Mouse (Mus musculus): ENCODE measurements around the gene Msrb1. TPM values are rescaled to one million over a fixed set of nuclear protein-coding genes. Genes with fewer than 3 reads are reported as not detected.
A peak's percentile ranks its signal among the peaks of the same experiment; 100 is the strongest.

Gene Msrb1
- polyA plus RNA-seq, 1 experiment from 2014 or later, result 24.9 TPM

DNA sequence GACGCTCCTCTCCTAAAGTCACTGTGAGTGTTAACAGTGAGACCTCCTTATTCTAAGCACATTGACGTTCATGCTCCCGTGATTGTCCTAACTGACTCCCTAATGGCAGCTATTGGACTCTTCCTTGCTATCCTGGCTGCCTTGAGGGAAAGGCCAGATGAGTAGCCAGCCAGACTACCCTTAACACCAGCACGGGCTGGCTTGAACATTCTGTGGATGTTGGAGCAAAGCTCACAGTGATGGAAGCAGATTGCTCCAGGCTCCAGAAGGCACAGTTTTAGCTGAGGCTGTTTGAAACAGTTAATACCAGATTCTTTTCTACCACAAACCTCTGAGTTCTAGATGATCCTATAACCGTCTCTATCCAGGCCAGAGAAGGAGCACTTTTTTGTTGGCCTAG is 7.5 kb downstream of the Msrb1 start:
- no peak for DNase-seq (ENCODE audit: low spot score)
- no peak overlapping the region for H3K4me2 ChIP-seq (ENCODE audit: low read depth, severe bottlenecking)
- H3K36me3 ChIP-seq (ENCODE audit: control insufficient read depth, insufficient read depth, low read length), result no peaks in the 10 kb centered on the region; the same call in 1 of the 2 replicates
- H3K9ac ChIP-seq (ENCODE audit: low read length), result no peak overlapping the region
- H3K4me3 ChIP-seq (ENCODE audit: low read depth, low read length), result no peak overlapping the region
- 79% methylated on average over 5 of the region's 5 CpGs for WGBS
- H3K4me1 ChIP-seq (ENCODE audit: control insufficient read depth, insufficient read depth, low read length), result no peaks in the 10 kb centered on the region
- H3K9me3 ChIP-seq (ENCODE audit: control insufficient read depth, low read length), result no peaks in the 10 kb centered on the region
- H3K27ac ChIP-seq (replicated peaks; ENCODE audit: low read depth, low read length), result no peak overlapping the region
- no peaks in the 10 kb centered on the region for H3K27me3 ChIP-seq (ENCODE audit: control insufficient read depth, insufficient read depth, low read length)
- no peak for ATAC-seq (ENCODE audit: insufficient number of reproducible peaks, low FRiP score, low TSS enrichment, low read depth)

DNA sequence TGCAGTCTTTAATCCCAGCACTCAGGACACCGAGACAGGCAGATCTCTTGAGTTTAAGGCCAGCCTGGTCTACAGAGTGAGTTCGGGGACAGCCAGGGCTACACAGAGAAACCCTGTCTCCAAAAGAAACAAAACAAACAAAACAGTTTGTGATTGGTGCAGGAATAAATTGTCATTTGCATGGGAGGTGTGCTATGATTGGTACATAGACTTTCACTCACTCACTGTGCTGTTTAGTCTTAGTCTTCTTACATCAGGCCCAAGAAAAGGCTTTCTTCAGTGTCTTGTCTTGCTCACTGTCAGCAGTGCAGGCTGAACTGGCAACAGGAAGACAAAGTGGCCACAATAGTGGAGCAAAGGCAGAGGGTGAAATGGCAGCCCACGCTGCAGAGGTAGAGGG is 7.9 kb downstream of the Msrb1 start:
- no peaks in the 10 kb centered on the region for H3K4me1 ChIP-seq (ENCODE audit: control insufficient read depth, insufficient read depth, low read length)
- WGBS, result 73% methylated on average over 3 of the region's 3 CpGs
- no peak overlapping the region for H3K4me2 ChIP-seq (ENCODE audit: low read depth, severe bottlenecking)
- no peaks in the 10 kb centered on the region for H3K9me3 ChIP-seq (ENCODE audit: control insufficient read depth, low read length)
- H3K9ac ChIP-seq (ENCODE audit: low read length), result no peak overlapping the region
- ATAC-seq (ENCODE audit: insufficient number of reproducible peaks, low FRiP score, low TSS enrichment, low read depth), result no peak
- H3K27ac ChIP-seq (replicated peaks; ENCODE audit: low read depth, low read length), result no peak overlapping the region
- DNase-seq (ENCODE audit: low spot score), result no peak
- no peak overlapping the region for H3K4me3 ChIP-seq (ENCODE audit: low read depth, low read length)
- H3K36me3 ChIP-seq (ENCODE audit: control insufficient read depth, insufficient read depth, low read length), result no peaks in the 10 kb centered on the region; the same call in 1 of the 2 replicates
- no peaks in the 10 kb centered on the region for H3K27me3 ChIP-seq (ENCODE audit: control insufficient read depth, insufficient read depth, low read length)

- Histone ChIP-seq H3K36me3 (ENCODE audit: control insufficient read depth, insufficient read depth, low read length) (no peaks in the 10 kb centered on the region), H3K27me3 (ENCODE audit: control insufficient read depth, insufficient read depth, low read length) (peaks cover 4% of the 10 kb centered on the region), H3K9me3 (ENCODE audit: control insufficient read depth, low read length) (no peaks in the 10 kb centered on the region), H3K9ac (ENCODE audit: low read length) (no peak overlapping the region), H3K4me3 (ENCODE audit: low read depth, low read length) (no peak overlapping the region), H3K27ac (replicated peaks; ENCODE audit: low read depth, low read length) (no peak overlapping the region), H3K4me1 (ENCODE audit: control insufficient read depth, insufficient read depth, low read length) (no peaks in the 10 kb centered on the region), H3K4me2 (ENCODE audit: low read depth, severe bottlenecking) (no peak overlapping the region)
- WGBS, result 22% methylated on average over 7 of the region's 7 CpGs
- peak; percentile 74 for ATAC-seq (ENCODE audit: insufficient number of reproducible peaks, low FRiP score, low TSS enrichment, low read depth)
- peak; percentile 89 for DNase-seq (ENCODE audit: low spot score)
Measured at GRCm38 (mm10) chr17:24745526-24746497, 9.4 kb downstream of the Msrb1 start.

GRCm38 (mm10) chr17:24746986-24747385 is 10.5 kb downstream of the Msrb1 start:
- Histone ChIP-seq H3K4me2 (ENCODE audit: low read depth, severe bottlenecking) (no peak overlapping the region), H3K9ac (ENCODE audit: low read length) (no peak overlapping the region), H3K27me3 (ENCODE audit: control insufficient read depth, insufficient read depth, low read length) (peaks cover 14% of the 10 kb centered on the region), H3K4me1 (ENCODE audit: control insufficient read depth, insufficient read depth, low read length) (no peaks in the 10 kb centered on the region), H3K27ac (replicated peaks; ENCODE audit: low read depth, low read length) (no peak overlapping the region), H3K9me3 (ENCODE audit: control insufficient read depth, low read length) (no peaks in the 10 kb centered on the region), H3K36me3 (ENCODE audit: control insufficient read depth, insufficient read depth, low read length) (no peaks in the 10 kb centered on the region), H3K4me3 (ENCODE audit: low read depth, low read length) (no peak overlapping the region)
- ATAC-seq (ENCODE audit: insufficient number of reproducible peaks, low FRiP score, low TSS enrichment, low read depth) (no peak), DNase-seq (ENCODE audit: low spot score) (no peak)
- 37% methylated on average over 4 of the region's 4 CpGs for WGBS

DNA sequence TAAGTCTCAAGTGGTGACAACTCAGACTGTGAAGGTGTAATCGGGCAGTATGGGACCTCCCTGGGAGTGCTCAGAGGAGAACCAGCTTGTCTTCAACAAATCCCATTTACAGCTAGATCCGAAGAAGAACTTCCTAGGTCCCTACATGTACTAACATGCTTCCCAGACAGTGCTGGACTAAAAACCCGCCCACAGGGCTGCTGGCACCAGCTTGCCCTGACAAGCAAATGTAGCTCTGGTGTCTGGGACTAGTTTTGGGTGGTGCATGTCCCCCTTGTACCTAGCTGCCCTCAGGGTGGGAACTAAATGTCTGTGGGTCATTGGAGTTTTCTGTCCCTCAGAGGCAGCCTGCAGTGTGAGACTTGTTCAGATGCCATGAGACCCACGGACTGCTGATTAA is 15.1 kb downstream of the Msrb1 start:
- Histone ChIP-seq H3K9me3 (ENCODE audit: control insufficient read depth, low read length) (no peaks in the 10 kb centered on the region), H3K9ac (ENCODE audit: low read length) (no peak overlapping the region), H3K27ac (replicated peaks; ENCODE audit: low read depth, low read length) (no peak overlapping the region), H3K4me3 (ENCODE audit: low read depth, low read length) (no peak overlapping the region), H3K4me2 (ENCODE audit: low read depth, severe bottlenecking) (no peak overlapping the region), H3K4me1 (ENCODE audit: control insufficient read depth, insufficient read depth, low read length) (peaks cover 14% of the 10 kb centered on the region; the same call in 1 of the 2 replicates), H3K36me3 (ENCODE audit: control insufficient read depth, insufficient read depth, low read length) (no peaks in the 10 kb centered on the region), H3K27me3 (ENCODE audit: control insufficient read depth, insufficient read depth, low read length) (peaks cover 44% of the 10 kb centered on the region)
- DNase-seq (ENCODE audit: low spot score), result no peak
- 14% methylated on average over 4 of the region's 4 CpGs for WGBS
- no peak for ATAC-seq (ENCODE audit: insufficient number of reproducible peaks, low FRiP score, low TSS enrichment, low read depth)

- H3K4me3 ChIP-seq (ENCODE audit: low read depth, low read length), result peak within 1 kb of the TSS; percentile 45
- H3K27me3 ChIP-seq (ENCODE audit: control insufficient read depth, insufficient read depth, low read length), result peaks cover 44% of the 10 kb centered on the region
- peak within 1 kb of the TSS; percentile 96 for H3K4me2 ChIP-seq (ENCODE audit: low read depth, severe bottlenecking)
- DNase-seq (ENCODE audit: low spot score) (peak; percentile 79), ATAC-seq (ENCODE audit: insufficient number of reproducible peaks, low FRiP score, low TSS enrichment, low read depth) (peak; percentile 81; the same call in 1 of the 2 replicates)
- peaks cover 14% of the 10 kb centered on the region; the same call in 1 of the 2 replicates for H3K4me1 ChIP-seq (ENCODE audit: control insufficient read depth, insufficient read depth, low read length)
- H3K9me3 ChIP-seq (ENCODE audit: control insufficient read depth, low read length), result no peaks in the 10 kb centered on the region
- no peak within 1 kb of the TSS for H3K27ac ChIP-seq (replicated peaks; ENCODE audit: low read depth, low read length)
- no peaks in the 10 kb centered on the region for H3K36me3 ChIP-seq (ENCODE audit: control insufficient read depth, insufficient read depth, low read length)
- whole genome bisulfite sequencing, result under 1% methylated on average over 60 of the region's 82 CpGs
- H3K9ac ChIP-seq (ENCODE audit: low read length), result peak within 1 kb of the TSS; percentile 27
Measured at GRCm38 (mm10) chr17:24752415-24753394, 16.3 kb downstream of the Msrb1 start, which contains the start of gene Hs3st6. Gene Hs3st6 (plus strand): TSS chr17:24752988.

- no peak for ATAC-seq (ENCODE audit: insufficient number of reproducible peaks, low FRiP score, low TSS enrichment, low read depth)
- Histone ChIP-seq H3K9me3 (ENCODE audit: control insufficient read depth, low read length) (no peaks in the 10 kb centered on the region; the same call in 1 of the 2 replicates), H3K9ac (ENCODE audit: low read length) (no peak overlapping the region), H3K36me3 (ENCODE audit: control insufficient read depth, insufficient read depth, low read length) (no peaks in the 10 kb centered on the region), H3K27me3 (ENCODE audit: control insufficient read depth, insufficient read depth, low read length) (peaks cover 26% of the 10 kb centered on the region), H3K4me1 (ENCODE audit: control insufficient read depth, insufficient read depth, low read length) (peaks cover 22% of the 10 kb centered on the region), H3K4me3 (ENCODE audit: low read depth, low read length) (no peak overlapping the region), H3K4me2 (ENCODE audit: low read depth, severe bottlenecking) (no peak overlapping the region), H3K27ac (replicated peaks; ENCODE audit: low read depth, low read length) (no peak overlapping the region)
- 65% methylated on average over 1 of the region's 1 CpGs for WGBS
- no peak for DNase-seq (ENCODE audit: low spot score)
Measured at GRCm38 (mm10) chr17:24757394-24757793, 21.0 kb downstream of the Msrb1 start.

DNA sequence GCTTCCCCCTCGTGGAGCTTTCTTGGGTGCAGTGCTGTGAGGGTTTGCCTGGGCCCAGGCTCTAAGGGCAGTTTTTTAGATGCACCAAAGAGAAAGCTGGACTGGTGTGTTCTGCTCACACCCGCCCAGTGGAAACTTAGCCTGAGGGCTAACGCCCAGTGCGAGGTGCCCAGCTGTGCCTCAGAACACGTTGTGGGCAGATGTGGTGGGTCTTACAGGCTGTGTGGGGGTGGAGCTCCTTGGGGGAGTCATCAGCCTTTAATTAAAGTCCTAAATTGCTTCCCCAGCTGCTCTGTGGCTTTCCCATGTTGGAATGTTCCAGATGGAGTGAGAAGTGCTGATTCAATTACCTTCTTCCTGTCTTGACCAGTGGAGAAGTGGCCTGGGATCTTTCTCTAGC is 24.7 kb downstream of the Msrb1 start:
- peak overlapping the region; percentile 70 for H3K27ac ChIP-seq (replicated peaks; ENCODE audit: low read depth, low read length)
- ATAC-seq (ENCODE audit: insufficient number of reproducible peaks, low FRiP score, low TSS enrichment, low read depth) (0 out of 2 replicates have a peak, but pooled peaks have one; percentile 61), DNase-seq (ENCODE audit: low spot score) (peak; percentile 74)
- no peaks in the 10 kb centered on the region; the same call in 1 of the 2 replicates for H3K9me3 ChIP-seq (ENCODE audit: control insufficient read depth, low read length)
- H3K4me2 ChIP-seq (ENCODE audit: low read depth, severe bottlenecking), result no peak overlapping the region
- 23% methylated on average over 5 of the region's 5 CpGs for WGBS
- H3K4me3 ChIP-seq (ENCODE audit: low read depth, low read length), result no peak overlapping the region
- no peaks in the 10 kb centered on the region for H3K36me3 ChIP-seq (ENCODE audit: control insufficient read depth, insufficient read depth, low read length)
- H3K27me3 ChIP-seq (ENCODE audit: control insufficient read depth, insufficient read depth, low read length), result no peaks in the 10 kb centered on the region
- no peak overlapping the region for H3K9ac ChIP-seq (ENCODE audit: low read length)
- peaks cover 16% of the 10 kb centered on the region for H3K4me1 ChIP-seq (ENCODE audit: control insufficient read depth, insufficient read depth, low read length)

Data from limb, embryonic 11.5 days (tissue).